Mouse (Mus musculus) ES-Bruce4 (cell line): ENCODE results near the gene Ttyh1.

Experiments used
- CTCF ChIP-seq: IDR thresholded peaks from one replicate; pipeline ENCODE4 v1.8.1; 2011; ENCODE audit warnings: low read depth, low read length
- EP300 ChIP-seq: IDR thresholded peaks from 2 replicates; pipeline ENCODE4 v1.6.1; 2011; ENCODE audit warnings: low read depth, low read length; ENCODE audit not compliant: insufficient read depth

GRCm38 (mm10) chr7:4082804-4083203 is 36.4 kb upstream of the Ttyh1 start:
- TF ChIP-seq CTCF (no peak), EP300 (no peak)
